Mouse (Mus musculus): ENCODE data around the gene Myom1. TPM values are rescaled to one million over a fixed set of nuclear protein-coding genes. Genes with fewer than 3 reads are reported as not detected.

Gene Myom1
- polyA plus RNA-seq, 2 experiments, result 29.6 to 33.2 TPM

GRCm38 (mm10) chr17:71086969-71087368 is 84.5 kb downstream of the Myom1 start:
- H3K27me3 ChIP-seq (ENCODE audit: control insufficient read depth, insufficient read depth, low read length), result no peaks in the 10 kb centered on the region
- TF ChIP-seq POLR2A (IDR thresholded peaks at IDR 0.05; ENCODE audit: borderline replicate concordance, extremely low read depth, insufficient read depth, insufficient read length), result no peak
- H3K36me3 ChIP-seq (ENCODE audit: control insufficient read depth, insufficient read depth, low read length), result no peaks in the 10 kb centered on the region
- no peak overlapping the region for H3K4me2 ChIP-seq (replicated peaks; ENCODE audit: low read depth, low read length, severe bottlenecking)
- no peak overlapping the region for H3K9ac ChIP-seq (ENCODE audit: low read depth, low read length, severe bottlenecking)
- no peaks in the 10 kb centered on the region for H3K4me1 ChIP-seq (ENCODE audit: control insufficient read depth, insufficient read depth, low read length)
- no peak overlapping the region for H3K4me3 ChIP-seq (replicated peaks; ENCODE audit: low read length)
- WGBS, result 87% methylated on average over 4 of the region's 4 CpGs
- H3K27ac ChIP-seq (replicated peaks; ENCODE audit: low read depth, low read length), result no peak overlapping the region
- H3K9me3 ChIP-seq (ENCODE audit: control insufficient read depth, low read length), result no peaks in the 10 kb centered on the region
- ATAC-seq (ENCODE audit: low FRiP score, low read depth), result no peak
- DNase-seq (ENCODE audit: low spot score), result no peak

GRCm38 (mm10) chr17:71087396-71088153 is 85.1 kb downstream of the Myom1 start:
- ATAC-seq (ENCODE audit: low FRiP score, low read depth) (no peak), DNase-seq (ENCODE audit: low spot score) (no peak)
- no peaks in the 10 kb centered on the region for H3K4me1 ChIP-seq (ENCODE audit: control insufficient read depth, insufficient read depth, low read length)
- H3K36me3 ChIP-seq (ENCODE audit: control insufficient read depth, insufficient read depth, low read length), result no peaks in the 10 kb centered on the region
- 85% methylated on average over 8 of the region's 8 CpGs for WGBS
- no peak overlapping the region for H3K27ac ChIP-seq (replicated peaks; ENCODE audit: low read depth, low read length)
- H3K9me3 ChIP-seq (ENCODE audit: control insufficient read depth, low read length), result no peaks in the 10 kb centered on the region
- no peak overlapping the region for H3K9ac ChIP-seq (ENCODE audit: low read depth, low read length, severe bottlenecking)
- no peak overlapping the region for H3K4me3 ChIP-seq (replicated peaks; ENCODE audit: low read length)
- H3K27me3 ChIP-seq (ENCODE audit: control insufficient read depth, insufficient read depth, low read length), result no peaks in the 10 kb centered on the region
- H3K4me2 ChIP-seq (replicated peaks; ENCODE audit: low read depth, low read length, severe bottlenecking), result no peak overlapping the region
- TF ChIP-seq POLR2A (IDR thresholded peaks at IDR 0.05; ENCODE audit: borderline replicate concordance, extremely low read depth, insufficient read depth, insufficient read length), result no peak

GRCm38 (mm10) chr17:71088154-71088521 is 85.7 kb downstream of the Myom1 start:
- ATAC-seq (ENCODE audit: low FRiP score, low read depth) (no peak), DNase-seq (ENCODE audit: low spot score) (no peak)
- H3K27ac ChIP-seq (replicated peaks; ENCODE audit: low read depth, low read length), result no peak overlapping the region
- no peaks in the 10 kb centered on the region for H3K36me3 ChIP-seq (ENCODE audit: control insufficient read depth, insufficient read depth, low read length)
- 0 out of 2 replicates have a peak, but pooled peaks cover under 1% of the 10 kb centered on the region for H3K4me1 ChIP-seq (ENCODE audit: control insufficient read depth, insufficient read depth, low read length)
- H3K27me3 ChIP-seq (ENCODE audit: control insufficient read depth, insufficient read depth, low read length), result no peaks in the 10 kb centered on the region
- no peak overlapping the region for H3K4me2 ChIP-seq (replicated peaks; ENCODE audit: low read depth, low read length, severe bottlenecking)
- TF ChIP-seq POLR2A (IDR thresholded peaks at IDR 0.05; ENCODE audit: borderline replicate concordance, extremely low read depth, insufficient read depth, insufficient read length), result no peak
- no peaks in the 10 kb centered on the region for H3K9me3 ChIP-seq (ENCODE audit: control insufficient read depth, low read length)
- no peak overlapping the region for H3K4me3 ChIP-seq (replicated peaks; ENCODE audit: low read length)
- WGBS, result 91% methylated on average over 3 of the region's 3 CpGs
- H3K9ac ChIP-seq (ENCODE audit: low read depth, low read length, severe bottlenecking), result no peak overlapping the region

- no peak overlapping the region for H3K27ac ChIP-seq (replicated peaks; ENCODE audit: low read depth, low read length)
- no peak for ATAC-seq (ENCODE audit: low FRiP score, low read depth)
Measured at GRCm38 (mm10) chr17:71088991-71089434, 86.6 kb downstream of the Myom1 start.

GRCm38 (mm10) chr17:71089781-71090480 is 87.5 kb downstream of the Myom1 start:
- H3K4me1 ChIP-seq (ENCODE audit: control insufficient read depth, insufficient read depth, low read length), result peaks cover 13% of the 10 kb centered on the region
- H3K9ac ChIP-seq (ENCODE audit: low read depth, low read length, severe bottlenecking), result no peak overlapping the region
- no peaks in the 10 kb centered on the region for H3K9me3 ChIP-seq (ENCODE audit: control insufficient read depth, low read length)
- no peaks in the 10 kb centered on the region for H3K36me3 ChIP-seq (ENCODE audit: control insufficient read depth, insufficient read depth, low read length)
- no peak overlapping the region for H3K27ac ChIP-seq (replicated peaks; ENCODE audit: low read depth, low read length)
- no peak for ATAC-seq (ENCODE audit: low FRiP score, low read depth)
- DNase-seq (ENCODE audit: low spot score), result no peak
- H3K27me3 ChIP-seq (ENCODE audit: control insufficient read depth, insufficient read depth, low read length), result no peaks in the 10 kb centered on the region
- H3K4me2 ChIP-seq (replicated peaks; ENCODE audit: low read depth, low read length, severe bottlenecking), result no peak overlapping the region
- H3K4me3 ChIP-seq (replicated peaks; ENCODE audit: low read length), result no peak overlapping the region
- no peak for TF ChIP-seq POLR2A (IDR thresholded peaks at IDR 0.05; ENCODE audit: borderline replicate concordance, extremely low read depth, insufficient read depth, insufficient read length)
- 81% methylated on average over 11 of the region's 11 CpGs for WGBS

More at GRCm38 (mm10) chr17:71088991-71089434, 86.6 kb downstream of the Myom1 start:
- Histone ChIP-seq H3K4me1 (ENCODE audit: control insufficient read depth, insufficient read depth, low read length) (peaks cover 9% of the 10 kb centered on the region), H3K9me3 (ENCODE audit: control insufficient read depth, low read length) (no peaks in the 10 kb centered on the region), H3K4me3 (replicated peaks; ENCODE audit: low read length) (no peak overlapping the region), H3K4me2 (replicated peaks; ENCODE audit: low read depth, low read length, severe bottlenecking) (no peak overlapping the region), H3K9ac (ENCODE audit: low read depth, low read length, severe bottlenecking) (no peak overlapping the region), H3K36me3 (ENCODE audit: control insufficient read depth, insufficient read depth, low read length) (no peaks in the 10 kb centered on the region), H3K27me3 (ENCODE audit: control insufficient read depth, insufficient read depth, low read length) (no peaks in the 10 kb centered on the region)
- TF ChIP-seq POLR2A (IDR thresholded peaks at IDR 0.05; ENCODE audit: borderline replicate concordance, extremely low read depth, insufficient read depth, insufficient read length), result no peak
- DNase-seq (ENCODE audit: low spot score), result no peak
- 84% methylated on average over 9 of the region's 9 CpGs for WGBS

Data from limb, embryonic 14.5 days (tissue).